Mouse (Mus musculus) ES-E14 (cell line): ENCODE data around the gene Lamc2. TPM values are rescaled to one million over a fixed set of nuclear protein-coding genes. Genes with fewer than 3 reads are reported as not detected.

ENCODE experiments used
- DNase-seq: peaks from one replicate; pipeline ENCODE4 v3.0.0-alpha.2; 2013; ENCODE audit warnings: low read depth, low spot score
- H3K27ac ChIP-seq: 2 replicates; pipeline ENCODE4 v1.5.1; 2012; ENCODE audit warnings: low read depth, mild to moderate bottlenecking, low read length, moderate library complexity, mixed read lengths; ENCODE audit not compliant: poor library complexity, insufficient read depth, severe bottlenecking
- H3K36me3 ChIP-seq: 2 replicates; pipeline ENCODE4 v1.6.1; 2012; ENCODE audit warnings: mild to moderate bottlenecking, low read length, moderate library complexity, mixed read lengths; ENCODE audit not compliant: control insufficient read depth, poor library complexity, insufficient read depth, severe bottlenecking
- H3K4me1 ChIP-seq, 2 experiments: fragments of 150-350 bp in 1 of 2; sonication (generic) in 1 of 2; 2 replicates each; pipeline ENCODE4 v1.6.1; 2012; ENCODE audit warnings: low read length in 2 of 2, mild to moderate bottlenecking in 1 of 2, mixed read lengths in 1 of 2; ENCODE audit not compliant: control insufficient read depth in 2 of 2, insufficient read depth in 2 of 2, poor library complexity in 1 of 2
- H3K4me3 ChIP-seq, 2 experiments: fragments of 150-350 bp in 1 of 2; sonication (generic) in 1 of 2; 2 replicates each; pipeline ENCODE4 v1.5.1; 2012; ENCODE audit warnings: low read length in 2 of 2, low read depth in 1 of 2, mild to moderate bottlenecking in 1 of 2, mixed read lengths in 1 of 2; ENCODE audit not compliant: insufficient read depth in 1 of 2, poor library complexity in 1 of 2, severe bottlenecking in 1 of 2
- H3K9ac ChIP-seq: 2 replicates; pipeline ENCODE4 v1.6.1; 2012; ENCODE audit warnings: low read depth, mild to moderate bottlenecking, low read length, mixed read lengths; ENCODE audit not compliant: poor library complexity, insufficient read depth, severe bottlenecking
- H3K9me3 ChIP-seq: fragments of 150-350 bp; sonication (generic); 2 replicates; pipeline ENCODE4 v1.6.1; 2012; ENCODE audit warnings: low read depth, mild to moderate bottlenecking, low read length; ENCODE audit not compliant: control insufficient read depth, insufficient read depth
- CHD2 ChIP-seq: IDR thresholded peaks from 2 replicates; pipeline ENCODE4 v1.6.1; 2014; ENCODE audit warnings: mild to moderate bottlenecking, low read depth, low read length, inconsistent platforms
- HCFC1 ChIP-seq: IDR thresholded peaks from 2 replicates; pipeline ENCODE4 v1.6.1; 2012; ENCODE audit warnings: low read length, inconsistent platforms, borderline replicate concordance; ENCODE audit not compliant: insufficient read depth
- MAFK ChIP-seq: IDR thresholded peaks from 2 replicates; pipeline ENCODE4 v1.6.1; 2014; ENCODE audit warnings: mild to moderate bottlenecking, low read depth, low read length, inconsistent platforms; ENCODE audit not compliant: insufficient read depth
- ZC3H11A ChIP-seq: IDR thresholded peaks from 2 replicates; pipeline ENCODE4 v1.6.1; 2012; ENCODE audit warnings: low read depth, mild to moderate bottlenecking, inconsistent platforms, low read length, borderline replicate concordance
- ZNF384 ChIP-seq: IDR thresholded peaks from 2 replicates; pipeline ENCODE4 v1.6.1; 2012; ENCODE audit warnings: low read depth, low read length, inconsistent platforms
- in situ Hi-C, 2 experiments: fragments of 600-800 bp; cut with MboI; formaldehyde crosslinking; loops; one replicate each; pipeline ENCODE4 v1.15.1; 2025; ENCODE audit warnings: low sequenced_read_pairs in 2 of 2, inconsistent platforms in 1 of 2; ENCODE audit not compliant: unreplicated experiment in 2 of 2
- total RNA-seq: library from RNA; depleted of rRNA; stranded (reverse); fragments of 300-350 nt; gene quantifications from 2 replicates; pipeline ENCODE4 v1.2.3, GENCODE M21; 2012

Lamc2 gene
- total RNA-seq, 1 experiment, result 24.3 TPM

DNA sequence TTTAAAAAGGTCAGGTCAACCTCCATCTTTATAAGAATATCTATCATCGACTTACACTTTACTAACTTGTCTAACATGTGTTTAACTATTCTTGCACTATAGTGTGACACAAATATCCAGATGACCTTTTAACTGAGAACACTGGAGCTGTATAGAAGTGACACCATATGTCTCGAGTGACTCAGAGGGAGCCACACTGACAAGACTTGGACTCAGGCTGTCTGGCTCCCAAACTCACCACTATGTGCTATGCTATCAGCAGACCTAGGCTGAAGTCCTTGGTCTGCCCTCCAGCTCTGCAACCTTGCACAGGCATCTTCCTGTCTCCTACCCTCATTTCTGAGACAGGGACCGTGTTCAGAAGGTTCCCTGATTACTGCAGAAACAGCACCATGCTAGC is 22.4 kb downstream of the Lamc2 start:
- no peaks in the 10 kb centered on the region for H3K4me1 ChIP-seq
- in situ Hi-C loops, result no loop called here
- no peak overlapping the region for H3K27ac ChIP-seq
- DNase-seq, result no peak
- H3K36me3 ChIP-seq, result no peaks in the 10 kb centered on the region
- no peak for TF ChIP-seq HCFC1
- no peak for TF ChIP-seq ZNF384
- TF ChIP-seq MAFK, result no peak
- TF ChIP-seq CHD2, result no peak
- TF ChIP-seq ZC3H11A, result no peak
- H3K4me3 ChIP-seq, result no peak overlapping the region
- H3K9me3 ChIP-seq, result no peaks in the 10 kb centered on the region
- no peak overlapping the region for H3K9ac ChIP-seq

DNA sequence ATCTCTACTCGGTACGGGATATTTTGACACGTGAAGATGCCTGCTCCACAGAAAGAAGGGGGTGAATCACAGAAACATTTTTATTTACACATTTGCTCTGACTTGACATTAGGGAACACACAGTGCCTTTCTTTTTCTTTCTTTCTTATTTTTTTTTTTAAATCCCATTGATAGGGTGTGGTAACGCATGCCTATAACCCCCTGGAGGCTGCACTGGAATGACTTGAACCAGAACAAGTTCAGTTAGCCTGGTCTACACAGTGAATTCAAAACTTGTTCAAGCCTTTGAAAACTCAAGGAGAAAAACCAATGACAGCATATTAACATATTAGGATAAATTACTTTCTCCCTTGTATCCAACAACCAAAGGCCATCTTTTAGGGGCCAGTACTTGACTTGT is 27.1 kb downstream of the Lamc2 start:
- in situ Hi-C loops, result no loop called here
- no peak for DNase-seq
- Histone ChIP-seq H3K4me3 (no peak overlapping the region), H3K27ac (no peak overlapping the region), H3K4me1 (no peaks in the 10 kb centered on the region), H3K36me3 (no peaks in the 10 kb centered on the region), H3K9ac (no peak overlapping the region), H3K9me3 (no peaks in the 10 kb centered on the region)
- no peak for TF ChIP-seq ZNF384
- TF ChIP-seq CHD2, result no peak
- no peak for TF ChIP-seq HCFC1
- no peak for TF ChIP-seq MAFK
- TF ChIP-seq ZC3H11A, result no peak

DNA sequence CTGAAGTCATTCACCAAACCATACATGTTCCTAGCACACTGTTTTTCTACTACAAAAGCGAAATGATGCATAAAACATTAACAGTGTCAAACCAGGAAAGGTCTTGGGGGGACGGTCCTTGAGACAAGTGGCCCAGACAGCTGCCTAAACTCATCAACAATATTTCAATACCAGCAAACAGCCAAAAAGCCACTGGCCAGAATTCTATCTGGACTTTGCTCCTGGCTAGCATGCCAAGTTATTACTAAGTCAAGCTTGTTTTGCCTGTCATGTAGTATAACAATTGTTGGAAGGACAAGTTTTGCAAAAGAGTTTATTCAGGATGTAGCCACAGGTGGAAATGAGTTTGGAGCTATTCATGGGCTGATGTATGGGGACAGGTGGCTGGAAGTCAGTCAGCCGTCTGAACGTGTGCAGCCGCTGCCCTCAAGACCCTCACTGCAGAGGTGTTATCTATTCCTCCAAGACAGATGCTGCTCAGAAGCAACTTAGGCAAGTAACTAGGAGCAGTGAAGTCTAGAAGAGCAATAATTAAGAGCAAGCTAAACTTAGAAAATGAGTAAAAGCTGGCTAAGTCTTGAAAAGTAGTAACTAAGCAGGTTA is 29.1 kb downstream of the Lamc2 start:
- TF ChIP-seq CHD2, result no peak
- TF ChIP-seq ZNF384, result no peak
- TF ChIP-seq ZC3H11A, result no peak
- TF ChIP-seq HCFC1, result no peak
- no peak for TF ChIP-seq MAFK
- no peak overlapping the region for H3K4me3 ChIP-seq
- no peak for DNase-seq
- in situ Hi-C loops, result no loop called here
- no peaks in the 10 kb centered on the region for H3K36me3 ChIP-seq
- H3K9me3 ChIP-seq, result no peaks in the 10 kb centered on the region
- H3K27ac ChIP-seq, result no peak overlapping the region
- no peaks in the 10 kb centered on the region for H3K4me1 ChIP-seq
- no peak overlapping the region for H3K9ac ChIP-seq

DNA sequence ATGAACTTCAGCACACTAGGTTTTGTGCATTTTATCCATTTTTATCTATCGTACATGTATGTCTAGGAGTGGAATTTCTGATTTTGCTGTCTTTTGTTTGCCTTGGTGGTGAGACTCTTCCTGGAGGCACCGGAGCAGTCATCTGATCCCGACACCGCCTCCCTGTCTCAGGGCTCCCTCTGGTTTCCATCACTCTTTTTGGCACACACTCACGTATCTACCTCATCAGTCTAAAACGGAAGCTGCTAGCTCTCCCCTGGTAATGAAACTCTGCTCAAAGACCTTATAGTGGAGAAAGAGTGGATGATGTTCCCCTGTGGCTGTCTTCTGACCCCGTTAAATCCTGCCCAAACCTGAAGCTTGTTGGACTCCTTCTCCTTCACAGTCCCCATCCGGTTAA is 30.9 kb downstream of the Lamc2 start:
- H3K9ac ChIP-seq, result no peak overlapping the region
- no peaks in the 10 kb centered on the region for H3K4me1 ChIP-seq
- no peaks in the 10 kb centered on the region for H3K36me3 ChIP-seq
- in situ Hi-C loops, result no loop called here
- TF ChIP-seq CHD2, result no peak
- no peak for TF ChIP-seq HCFC1
- no peak for TF ChIP-seq ZNF384
- H3K27ac ChIP-seq, result no peak overlapping the region
- no peaks in the 10 kb centered on the region for H3K9me3 ChIP-seq
- no peak overlapping the region for H3K4me3 ChIP-seq
- no peak for DNase-seq
